Mouse (Mus musculus): ENCODE results near the gene Itga9. TPM values are rescaled to one million over a fixed set of nuclear protein-coding genes. Genes with fewer than 3 reads are reported as not detected.
A peak's percentile ranks its signal among the peaks of the same experiment; 100 is the strongest.

Itga9 gene
- polyA plus RNA-seq, 1 experiment: 0.14 TPM

- no peaks in the 10 kb centered on the region for H3K79me2 ChIP-seq (ENCODE audit: control insufficient read depth, insufficient read depth)
- no peak overlapping the region for H3K4me3 ChIP-seq
- no peaks in the 10 kb centered on the region for H3K27me3 ChIP-seq (ENCODE audit: control insufficient read depth, insufficient read depth, insufficient read length)
- no peaks in the 10 kb centered on the region for H3K36me3 ChIP-seq (ENCODE audit: control insufficient read depth, insufficient read depth)
- no peak overlapping the region for H3K4me2 ChIP-seq (ENCODE audit: low read depth)
- H3ac ChIP-seq (ENCODE audit: control insufficient read depth, insufficient read length): no peak overlapping the region
- TF ChIP-seq E2F4 (IDR thresholded peaks at IDR 0.05; ENCODE audit: insufficient read depth) (no peak), MAX (IDR thresholded peaks at IDR 0.05; ENCODE audit: low read depth) (no peak), REST (IDR thresholded peaks at IDR 0.05; ENCODE audit: insufficient read depth, insufficient read length) (no peak), POLR2A (IDR thresholded peaks at IDR 0.05; ENCODE audit: insufficient read length, low read depth) (no peak)
Observed at GRCm38 (mm10) chr9:118875705-118876104, 269.2 kb downstream of the Itga9 start.

- Histone ChIP-seq H3ac (ENCODE audit: control insufficient read depth, insufficient read length) (no peak overlapping the region), H3K27me3 (ENCODE audit: control insufficient read depth, insufficient read depth, insufficient read length) (no peaks in the 10 kb centered on the region), H3K79me2 (ENCODE audit: control insufficient read depth, insufficient read depth) (no peaks in the 10 kb centered on the region), H3K4me2 (ENCODE audit: low read depth) (no peak overlapping the region), H3K4me3 (no peak overlapping the region), H3K36me3 (ENCODE audit: control insufficient read depth, insufficient read depth) (no peaks in the 10 kb centered on the region)
- TF ChIP-seq TCF3 (IDR thresholded peaks at IDR 0.05; ENCODE audit: insufficient read length, low read depth): no peak
- TF ChIP-seq POLR2A (IDR thresholded peaks at IDR 0.05; ENCODE audit: insufficient read length, low read depth): no peak
- no peak for TF ChIP-seq E2F4 (IDR thresholded peaks at IDR 0.05; ENCODE audit: insufficient read depth)
- no peak for TF ChIP-seq REST (IDR thresholded peaks at IDR 0.05; ENCODE audit: insufficient read depth, insufficient read length)
- no peak for TF ChIP-seq TCF12 (IDR thresholded peaks at IDR 0.05; ENCODE audit: insufficient read depth, poor library complexity, severe bottlenecking)
- no peak for TF ChIP-seq POLR2AphosphoS2 (IDR thresholded peaks at IDR 0.05; ENCODE audit: insufficient read length, low read depth)
- no peak for TF ChIP-seq CEBPB (IDR thresholded peaks at IDR 0.05; ENCODE audit: insufficient read depth, poor library complexity, severe bottlenecking)
Observed at GRCm38 (mm10) chr9:118876902-118877301, 270.4 kb downstream of the Itga9 start.

DNA sequence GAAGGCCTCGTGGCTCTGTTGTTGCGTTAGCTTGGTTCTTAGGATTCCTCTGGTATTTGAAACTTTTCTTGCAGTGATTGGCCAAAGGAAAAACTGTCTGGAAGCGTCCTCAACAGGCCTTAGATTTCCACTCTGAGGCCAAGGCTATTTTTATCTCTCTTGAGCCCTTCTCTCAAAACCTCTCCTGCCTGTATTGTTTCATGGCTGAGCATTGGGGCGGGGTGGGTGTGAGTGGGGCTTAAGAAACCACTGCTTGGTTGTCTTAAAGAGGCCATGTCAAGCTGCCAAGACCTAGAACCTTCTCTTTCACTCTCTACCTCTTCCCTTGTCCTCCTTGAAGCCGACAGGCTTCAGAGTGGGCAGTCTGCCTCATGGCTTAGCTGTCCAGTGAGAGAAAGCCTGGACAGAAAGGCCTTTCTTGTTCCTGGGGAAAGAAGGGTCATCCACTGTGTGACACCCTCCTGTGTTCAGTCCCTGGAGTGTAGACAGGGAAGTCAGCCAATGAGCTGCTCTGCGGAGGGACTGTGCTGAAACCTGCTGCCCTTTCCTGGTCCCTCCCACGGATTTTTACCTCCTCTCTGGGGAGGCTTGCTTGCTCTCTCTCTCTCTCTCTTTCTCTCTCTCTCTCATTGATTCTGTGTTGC, 271.0 kb downstream of the Itga9 start:
- Histone ChIP-seq H3K27me3 (ENCODE audit: control insufficient read depth, insufficient read depth, insufficient read length) (no peaks in the 10 kb centered on the region), H3ac (ENCODE audit: control insufficient read depth, insufficient read length) (no peak overlapping the region), H3K36me3 (ENCODE audit: control insufficient read depth, insufficient read depth) (no peaks in the 10 kb centered on the region), H3K4me3 (no peak overlapping the region), H3K4me2 (ENCODE audit: low read depth) (no peak overlapping the region), H3K79me2 (ENCODE audit: control insufficient read depth, insufficient read depth) (no peaks in the 10 kb centered on the region)
- no peak for TF ChIP-seq MYOG (IDR thresholded peaks at IDR 0.05; ENCODE audit: control insufficient read depth in 1 of 3, insufficient read depth in 1 of 3, insufficient read length in 2 of 3, low read depth in 2 of 3)
- TF ChIP-seq TCF12 (IDR thresholded peaks at IDR 0.05; ENCODE audit: insufficient read depth, poor library complexity, severe bottlenecking): no peak
- TF ChIP-seq TCF3 (IDR thresholded peaks at IDR 0.05; ENCODE audit: insufficient read length, low read depth): no peak
- TF ChIP-seq USF1 (IDR thresholded peaks at IDR 0.05; ENCODE audit: low read depth): no peak

- Histone ChIP-seq H3K36me3 (ENCODE audit: control insufficient read depth, insufficient read depth) (no peaks in the 10 kb centered on the region), H3K27me3 (ENCODE audit: control insufficient read depth, insufficient read depth, insufficient read length) (no peaks in the 10 kb centered on the region), H3K79me2 (ENCODE audit: control insufficient read depth, insufficient read depth) (no peaks in the 10 kb centered on the region), H3ac (ENCODE audit: control insufficient read depth, insufficient read length) (no peak overlapping the region), H3K4me3 (no peak overlapping the region), H3K4me2 (ENCODE audit: low read depth) (no peak overlapping the region)
- TF ChIP-seq MYOG (IDR thresholded peaks at IDR 0.05; ENCODE audit: control insufficient read depth in 1 of 3, insufficient read depth in 1 of 3, insufficient read length in 2 of 3, low read depth in 2 of 3) (no peak), POLR2A (IDR thresholded peaks at IDR 0.05; ENCODE audit: insufficient read length, low read depth) (no peak), SRF (IDR thresholded peaks at IDR 0.05; ENCODE audit: control insufficient read depth, insufficient read length, low read depth) (no peak), MYOD1 (IDR thresholded peaks at IDR 0.05; ENCODE audit: control insufficient read depth in 1 of 3, insufficient read length in 2 of 3, low read depth in 2 of 3) (no peak), CEBPB (IDR thresholded peaks at IDR 0.05; ENCODE audit: insufficient read depth, poor library complexity, severe bottlenecking) (no peak), REST (IDR thresholded peaks at IDR 0.05; ENCODE audit: insufficient read depth, insufficient read length) (no peak), TCF3 (IDR thresholded peaks at IDR 0.05; ENCODE audit: insufficient read length, low read depth) (no peak), TCF12 (IDR thresholded peaks at IDR 0.05; ENCODE audit: insufficient read depth, poor library complexity, severe bottlenecking) (no peak), USF1 (IDR thresholded peaks at IDR 0.05; ENCODE audit: low read depth) (no peak), E2F4 (IDR thresholded peaks at IDR 0.05; ENCODE audit: insufficient read depth) (no peak)
Observed at GRCm38 (mm10) chr9:118878596-118878995, 272.1 kb downstream of the Itga9 start.

DNA sequence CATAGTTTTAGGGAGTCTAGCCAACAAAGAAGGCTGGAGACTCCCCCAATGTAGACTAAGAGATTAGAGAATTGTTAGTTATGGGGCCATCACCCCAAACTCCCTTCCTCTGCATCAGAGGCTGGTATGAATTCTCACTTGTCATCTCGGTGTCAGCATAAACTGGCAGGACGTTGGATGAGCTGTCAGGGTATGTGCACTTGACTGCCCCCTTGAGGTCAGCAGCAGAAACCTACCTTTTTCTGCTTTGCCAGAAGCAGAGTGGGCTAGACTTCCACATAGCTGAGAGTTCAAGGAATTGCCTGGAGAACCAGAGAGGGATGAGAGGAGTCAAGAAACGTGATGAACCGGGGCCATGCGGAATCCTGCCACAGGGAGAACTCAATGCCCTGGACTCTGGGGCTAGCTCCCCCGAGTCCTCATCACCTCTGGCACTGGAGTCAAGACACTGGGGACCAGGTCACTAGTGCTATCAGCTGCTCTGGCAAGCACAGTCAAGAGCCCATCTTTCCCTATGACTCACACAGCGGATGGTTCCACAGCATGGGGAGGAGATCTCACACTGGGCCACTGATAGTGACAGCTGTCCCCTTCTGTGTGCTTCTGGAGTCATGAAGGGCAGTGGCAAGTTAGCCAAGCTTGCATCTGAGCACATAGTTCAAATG, 274.9 kb downstream of the Itga9 start:
- Histone ChIP-seq H3ac (ENCODE audit: control insufficient read depth, insufficient read length) (no peak overlapping the region), H3K4me3 (no peak overlapping the region), H3K4me2 (ENCODE audit: low read depth) (no peak overlapping the region), H3K79me2 (ENCODE audit: control insufficient read depth, insufficient read depth) (no peaks in the 10 kb centered on the region), H3K36me3 (ENCODE audit: control insufficient read depth, insufficient read depth) (no peaks in the 10 kb centered on the region), H3K27me3 (ENCODE audit: control insufficient read depth, insufficient read depth, insufficient read length) (no peaks in the 10 kb centered on the region)
- TF ChIP-seq MYOD1 (IDR thresholded peaks at IDR 0.05; ENCODE audit: control insufficient read depth in 1 of 3, insufficient read length in 2 of 3, low read depth in 2 of 3) (peak in 1 of 3 experiments; percentile 34), USF1 (IDR thresholded peaks at IDR 0.05; ENCODE audit: low read depth) (no peak)

All from myocyte (in vitro differentiated cells).